Mouse (Mus musculus): ENCODE results near the gene Lcn4. TPM values are rescaled to one million over a fixed set of nuclear protein-coding genes. Genes with fewer than 3 reads are reported as not detected.
"Not testable (repeated sequence)": the region's sequence is repeated elsewhere in the genome, so short reads cannot be mapped to it uniquely, and the experiment has no call there.

The Lcn4 gene
- not detected for polyA plus RNA-seq (2012; fragmentation: generic; extraction: Trizol)

- H3K4me3 ChIP-seq: no peak within 1 kb of the TSS
- H3K4me2 ChIP-seq (ENCODE audit: low read depth): no peak within 1 kb of the TSS
- TF ChIP-seq MYOG (IDR thresholded peaks at IDR 0.05; ENCODE audit: control insufficient read depth in 1 of 3, insufficient read depth in 1 of 3, insufficient read length in 2 of 3, low read depth in 2 of 3) (no peak), MAX (IDR thresholded peaks at IDR 0.05; ENCODE audit: low read depth) (no peak), USF1 (IDR thresholded peaks at IDR 0.05; ENCODE audit: low read depth) (no peak), TCF3 (IDR thresholded peaks at IDR 0.05; ENCODE audit: insufficient read length, low read depth) (no peak), POLR2A (IDR thresholded peaks at IDR 0.05; ENCODE audit: insufficient read length, low read depth) (no peak), SRF (IDR thresholded peaks at IDR 0.05; ENCODE audit: control insufficient read depth, insufficient read length, low read depth) (no peak), CEBPB (IDR thresholded peaks at IDR 0.05; ENCODE audit: insufficient read depth, poor library complexity, severe bottlenecking) (no peak), REST (IDR thresholded peaks at IDR 0.05; ENCODE audit: insufficient read depth, insufficient read length) (no peak), TCF12 (IDR thresholded peaks at IDR 0.05; ENCODE audit: insufficient read depth, poor library complexity, severe bottlenecking) (no peak), POLR2AphosphoS2 (IDR thresholded peaks at IDR 0.05; ENCODE audit: insufficient read length, low read depth) (no peak), E2F4 (IDR thresholded peaks at IDR 0.05; ENCODE audit: insufficient read depth) (no peak), MYOD1 (IDR thresholded peaks at IDR 0.05; ENCODE audit: control insufficient read depth in 1 of 3, insufficient read length in 2 of 3, low read depth in 2 of 3) (no peak)
- H3K36me3 ChIP-seq (ENCODE audit: control insufficient read depth, insufficient read depth): no peaks in the 10 kb centered on the region
- peaks cover 21% of the 10 kb centered on the region for H3K27me3 ChIP-seq (ENCODE audit: control insufficient read depth, insufficient read depth, insufficient read length)
- H3K79me2 ChIP-seq (ENCODE audit: control insufficient read depth, insufficient read depth): no peaks in the 10 kb centered on the region
- no peak within 1 kb of the TSS for H3ac ChIP-seq (ENCODE audit: control insufficient read depth, insufficient read length)
Measured at GRCm38 (mm10) chr2:26671182-26671581, at the start of gene Lcn4. Lcn4 (minus strand) TSS chr2:26671282.

- Histone ChIP-seq H3K27me3 (ENCODE audit: control insufficient read depth, insufficient read depth, insufficient read length) (peaks cover 9% of the 10 kb centered on the region), H3ac (ENCODE audit: control insufficient read depth, insufficient read length) (no peak overlapping the region), H3K4me3 (no peak overlapping the region), H3K36me3 (ENCODE audit: control insufficient read depth, insufficient read depth) (no peaks in the 10 kb centered on the region), H3K79me2 (ENCODE audit: control insufficient read depth, insufficient read depth) (no peaks in the 10 kb centered on the region), H3K4me2 (ENCODE audit: low read depth) (no peak overlapping the region)
- TF ChIP-seq E2F4 (IDR thresholded peaks at IDR 0.05; ENCODE audit: insufficient read depth): no peak
- no peak for TF ChIP-seq TCF3 (IDR thresholded peaks at IDR 0.05; ENCODE audit: insufficient read length, low read depth)
- no peak for TF ChIP-seq MYOD1 (IDR thresholded peaks at IDR 0.05; ENCODE audit: control insufficient read depth in 1 of 3, insufficient read length in 2 of 3, low read depth in 2 of 3)
- no peak for TF ChIP-seq USF1 (IDR thresholded peaks at IDR 0.05; ENCODE audit: low read depth)
Measured at GRCm38 (mm10) chr2:26686171-26686675, 15.1 kb upstream of the Lcn4 start.

GRCm38 (mm10) chr2:26668746-26669145 is 2.3 kb downstream of the Lcn4 start:
- Histone ChIP-seq H3ac (ENCODE audit: control insufficient read depth, insufficient read length) (no peak overlapping the region), H3K4me3 (no peak overlapping the region), H3K36me3 (ENCODE audit: control insufficient read depth, insufficient read depth) (no peaks in the 10 kb centered on the region), H3K79me2 (ENCODE audit: control insufficient read depth, insufficient read depth) (no peaks in the 10 kb centered on the region), H3K4me2 (ENCODE audit: low read depth) (no peak overlapping the region), H3K27me3 (ENCODE audit: control insufficient read depth, insufficient read depth, insufficient read length) (peaks cover 16% of the 10 kb centered on the region)
- no peak for TF ChIP-seq REST (IDR thresholded peaks at IDR 0.05; ENCODE audit: insufficient read depth, insufficient read length)
- TF ChIP-seq MYOD1 (IDR thresholded peaks at IDR 0.05; ENCODE audit: control insufficient read depth in 1 of 3, insufficient read length in 2 of 3, low read depth in 2 of 3): no peak
- TF ChIP-seq CEBPB (IDR thresholded peaks at IDR 0.05; ENCODE audit: insufficient read depth, poor library complexity, severe bottlenecking): no peak
- TF ChIP-seq POLR2AphosphoS2 (IDR thresholded peaks at IDR 0.05; ENCODE audit: insufficient read length, low read depth): no peak
- no peak for TF ChIP-seq MYOG (IDR thresholded peaks at IDR 0.05; ENCODE audit: control insufficient read depth in 1 of 3, insufficient read depth in 1 of 3, insufficient read length in 2 of 3, low read depth in 2 of 3)
- no peak for TF ChIP-seq TCF3 (IDR thresholded peaks at IDR 0.05; ENCODE audit: insufficient read length, low read depth)
- no peak for TF ChIP-seq SRF (IDR thresholded peaks at IDR 0.05; ENCODE audit: control insufficient read depth, insufficient read length, low read depth)
- no peak for TF ChIP-seq USF1 (IDR thresholded peaks at IDR 0.05; ENCODE audit: low read depth)
- no peak for TF ChIP-seq POLR2A (IDR thresholded peaks at IDR 0.05; ENCODE audit: insufficient read length, low read depth)
- TF ChIP-seq E2F4 (IDR thresholded peaks at IDR 0.05; ENCODE audit: insufficient read depth): no peak
- no peak for TF ChIP-seq MAX (IDR thresholded peaks at IDR 0.05; ENCODE audit: low read depth)
- no peak for TF ChIP-seq TCF12 (IDR thresholded peaks at IDR 0.05; ENCODE audit: insufficient read depth, poor library complexity, severe bottlenecking)

DNA sequence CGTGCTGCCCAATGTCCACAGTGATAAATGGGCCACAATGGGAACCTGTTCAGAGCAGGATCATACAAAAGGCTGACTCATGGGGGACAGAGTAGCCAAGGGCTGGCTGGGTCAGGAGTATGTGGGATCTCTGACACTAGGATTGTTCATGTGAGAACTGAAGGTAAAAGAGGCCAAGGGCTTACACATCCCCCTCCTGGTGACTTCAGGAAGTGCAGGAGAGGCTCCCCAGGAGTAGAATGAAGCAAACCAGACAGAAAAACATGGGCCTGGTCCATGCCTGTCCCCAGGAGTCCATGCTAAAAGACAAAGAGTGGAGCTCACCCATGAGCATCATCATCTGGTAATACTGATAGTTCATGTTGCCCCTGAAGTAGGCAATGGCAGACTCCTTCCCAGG is 7.5 kb downstream of the Lcn4 start:
- not testable (repeated sequence) for H3K4me3 ChIP-seq; H3K36me3 ChIP-seq (ENCODE audit: control insufficient read depth, insufficient read depth); H3K4me2 ChIP-seq (ENCODE audit: low read depth); H3ac ChIP-seq (ENCODE audit: control insufficient read depth, insufficient read length); H3K79me2 ChIP-seq (ENCODE audit: control insufficient read depth, insufficient read depth)
- H3K27me3 ChIP-seq (ENCODE audit: control insufficient read depth, insufficient read depth, insufficient read length): peaks cover 23% of the 10 kb centered on the region

- Histone ChIP-seq H3K4me3 (no peak overlapping the region), H3K79me2 (ENCODE audit: control insufficient read depth, insufficient read depth) (no peaks in the 10 kb centered on the region), H3K27me3 (ENCODE audit: control insufficient read depth, insufficient read depth, insufficient read length) (peaks cover 21% of the 10 kb centered on the region), H3K36me3 (ENCODE audit: control insufficient read depth, insufficient read depth) (no peaks in the 10 kb centered on the region), H3K4me2 (ENCODE audit: low read depth) (no peak overlapping the region), H3ac (ENCODE audit: control insufficient read depth, insufficient read length) (no peak overlapping the region)
- TF ChIP-seq USF1 (IDR thresholded peaks at IDR 0.05; ENCODE audit: low read depth) (no peak), CEBPB (IDR thresholded peaks at IDR 0.05; ENCODE audit: insufficient read depth, poor library complexity, severe bottlenecking) (no peak), REST (IDR thresholded peaks at IDR 0.05; ENCODE audit: insufficient read depth, insufficient read length) (no peak), TCF12 (IDR thresholded peaks at IDR 0.05; ENCODE audit: insufficient read depth, poor library complexity, severe bottlenecking) (no peak), POLR2AphosphoS2 (IDR thresholded peaks at IDR 0.05; ENCODE audit: insufficient read length, low read depth) (no peak), E2F4 (IDR thresholded peaks at IDR 0.05; ENCODE audit: insufficient read depth) (no peak), MAX (IDR thresholded peaks at IDR 0.05; ENCODE audit: low read depth) (no peak), POLR2A (IDR thresholded peaks at IDR 0.05; ENCODE audit: insufficient read length, low read depth) (no peak), MYOG (IDR thresholded peaks at IDR 0.05; ENCODE audit: control insufficient read depth in 1 of 3, insufficient read depth in 1 of 3, insufficient read length in 2 of 3, low read depth in 2 of 3) (no peak), MYOD1 (IDR thresholded peaks at IDR 0.05; ENCODE audit: control insufficient read depth in 1 of 3, insufficient read length in 2 of 3, low read depth in 2 of 3) (no peak)
Measured at GRCm38 (mm10) chr2:26663112-26663511, 8.0 kb downstream of the Lcn4 start.
